ENCODE assay signal across 29 mouse cellular contexts in the genomic region with DNA sequence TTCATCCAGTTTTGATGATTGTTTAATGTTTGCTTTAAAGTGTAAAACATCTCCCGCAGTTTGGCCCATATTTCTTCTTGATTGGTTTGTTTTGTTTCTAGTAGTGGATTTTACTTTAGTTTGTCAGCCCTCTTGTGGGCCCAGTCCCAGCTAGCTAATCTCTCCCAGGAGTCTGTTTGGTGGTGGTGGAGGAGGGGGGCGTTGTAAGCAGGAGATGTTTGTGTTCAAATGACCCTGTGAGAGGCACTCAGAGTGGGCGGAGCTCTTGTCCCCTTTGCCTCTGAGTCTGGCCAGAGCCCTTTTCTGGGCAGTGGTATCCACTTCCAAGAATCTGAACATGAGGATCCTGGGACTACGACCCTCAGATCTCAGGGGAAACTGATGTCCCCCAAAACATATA.
DNase-seq lines count a peak whose midpoint lies in the region; ATAC-seq and TF ChIP-seq lines count a peak whose summit lies in the region.
"Had no signal": no experiment of that assay in that cellular context is flagged by ENCODE, and none has a peak within 500 bp of the region (broad histone marks: within the 10 kb centered on the region; RNA-seq: fewer than 3 reads in every experiment).

No protein-coding gene starts in this region.

- no peaks in the 10 kb centered on the region for H3K27me3 ChIP-seq in kidney, embryonic 16.5 days (ENCODE audit: insufficient read depth, low read length)
- H3K27me3 ChIP-seq: forebrain, embryonic 15.5 days; intestine, embryonic 15.5 days; limb, embryonic 13.5 days; megakaryocyte, embryonic 14.5 days; midbrain, embryonic 15.5 days; Patski had no signal

- no peak overlapping the region for H3K4me3 ChIP-seq in gastrocnemius, adult 2 months
- H3K4me3 ChIP-seq in kidney, embryonic 16.5 days (ENCODE audit: low read length): no peak overlapping the region
- H3K4me3 ChIP-seq: forebrain, embryonic 10.5 days; forebrain, embryonic 15.5 days; heart, adult 2 months; hindbrain, embryonic 10.5 days; intestine, embryonic 15.5 days; limb, embryonic 13.5 days; megakaryocyte, embryonic 14.5 days; midbrain, embryonic 15.5 days had no signal

- no peak overlapping the region for H3K9ac ChIP-seq in kidney, embryonic 16.5 days (replicated peaks; ENCODE audit: low read length)
- H3K9ac ChIP-seq: forebrain, embryonic 15.5 days; intestine, embryonic 15.5 days; limb, embryonic 13.5 days; midbrain, embryonic 15.5 days had no signal

- WGBS in kidney, embryonic 16.5 days: 38% methylated on average over 4 of the region's 4 CpGs

- no peak; the same call in 1 of the 2 replicates for ATAC-seq in kidney, embryonic 16.5 days (ENCODE audit: low FRiP score, low TSS enrichment)
- no peak for ATAC-seq in megakaryocyte-erythroid progenitor cell, adult 5-6 weeks (replicated peaks; ENCODE audit: low FRiP score, low TSS enrichment, poor library complexity, severe bottlenecking)
- ATAC-seq: forebrain, embryonic 15.5 days; hindbrain, postnatal 0 days; intestine, embryonic 15.5 days; midbrain, embryonic 15.5 days; Patski had no signal

- peak overlapping the region; percentile 20; the same call in 1 of the 2 replicates for H3K27ac ChIP-seq in gastrocnemius, adult 2 months
- H3K27ac ChIP-seq in kidney, embryonic 16.5 days (ENCODE audit: low read length): peak overlapping the region; percentile 35; the same call in 1 of the 2 replicates
- H3K27ac ChIP-seq: forebrain, embryonic 10.5 days; forebrain, embryonic 15.5 days; heart, adult 2 months; hindbrain, embryonic 10.5 days; hindbrain, postnatal 0 days; intestine, embryonic 15.5 days; limb, embryonic 13.5 days; midbrain, embryonic 15.5 days had no signal

- intact Hi-C loops in gastrocnemius, adult 2 months (cut with DNase I): no loop called here
- intact Hi-C loops in left cerebral cortex, postnatal 14 days (cut with DNase I): no loop called here

- H3K4me2 ChIP-seq in kidney, embryonic 16.5 days (replicated peaks; ENCODE audit: low read depth, low read length): no peak overlapping the region
- H3K4me2 ChIP-seq: forebrain, embryonic 15.5 days; intestine, embryonic 15.5 days; limb, embryonic 13.5 days; liver, embryonic 11.5 days; midbrain, embryonic 15.5 days had no signal

- H3K36me3 ChIP-seq in kidney, embryonic 16.5 days (ENCODE audit: insufficient read depth, low read length): peaks cover 69% of the 10 kb centered on the region

- H3K4me1 ChIP-seq in kidney, embryonic 16.5 days (ENCODE audit: insufficient read depth, low read length): peaks cover 14% of the 10 kb centered on the region
- H3K4me1 ChIP-seq: forebrain, embryonic 15.5 days; intestine, embryonic 15.5 days; limb, embryonic 13.5 days; midbrain, embryonic 15.5 days had no signal

- DNase-seq in gastrocnemius, adult 2 months: peak; percentile 20
- no peak for DNase-seq in gastrocnemius, postnatal 4 days (ENCODE audit: low spot score in 2 of 2)
- no peak for DNase-seq in kidney, adult 8-10 months
- DNase-seq in ZHBTc4 (ENCODE audit: low read depth, low spot score): peak; percentile 35
- DNase-seq in kidney, postnatal 10 days: peak; percentile 53
- DNase-seq in left cerebral cortex, postnatal 14 days (ENCODE audit: low spot score in 2 of 2): no peak
- DNase-seq: adrenal gland, postnatal 36 days; cerebellum, adult 18-20 months; cerebellum, postnatal 10 days; gastrocnemius, postnatal 36 days; heart, adult 2 months; heart, postnatal 14 days; layer of hippocampus, postnatal 36 days; lung, postnatal 4 days; right cerebral cortex, postnatal 4 days; thymus, adult 2 months; thymus, postnatal 36 days had no signal

- no peak for TF ChIP-seq CTCF in gastrocnemius, adult 2 months (IDR thresholded peaks at IDR 0.05)

- H3K9me3 ChIP-seq in kidney, embryonic 16.5 days (ENCODE audit: low read length): no peaks in the 10 kb centered on the region
- H3K9me3 ChIP-seq: forebrain, embryonic 10.5 days; forebrain, embryonic 15.5 days; hindbrain, embryonic 10.5 days; intestine, embryonic 15.5 days; megakaryocyte, embryonic 14.5 days; midbrain, embryonic 15.5 days had no signal

Comparison
In these comparisons a context has a peak if more than half of its experiments do, and no peak if none do; other contexts are left out.
1. DNase-seq: peak in gastrocnemius, adult 2 months (single experiment), ZHBTc4 (single experiment) and kidney, postnatal 10 days (single experiment); none in gastrocnemius, postnatal 4 days (0 of 2), kidney, adult 8-10 months (0 of 2) and left cerebral cortex, postnatal 14 days (0 of 2).